Mouse (Mus musculus): ENCODE measurements around the gene Lce1l. TPM values are rescaled to one million over a fixed set of nuclear protein-coding genes. Genes with fewer than 3 reads are reported as not detected.
"Not testable (repeated sequence)": the region's sequence is repeated elsewhere in the genome, so short reads cannot be mapped to it uniquely, and the experiment has no call there.

Gene Lce1l
- not detected for total RNA-seq (2021)

DNA sequence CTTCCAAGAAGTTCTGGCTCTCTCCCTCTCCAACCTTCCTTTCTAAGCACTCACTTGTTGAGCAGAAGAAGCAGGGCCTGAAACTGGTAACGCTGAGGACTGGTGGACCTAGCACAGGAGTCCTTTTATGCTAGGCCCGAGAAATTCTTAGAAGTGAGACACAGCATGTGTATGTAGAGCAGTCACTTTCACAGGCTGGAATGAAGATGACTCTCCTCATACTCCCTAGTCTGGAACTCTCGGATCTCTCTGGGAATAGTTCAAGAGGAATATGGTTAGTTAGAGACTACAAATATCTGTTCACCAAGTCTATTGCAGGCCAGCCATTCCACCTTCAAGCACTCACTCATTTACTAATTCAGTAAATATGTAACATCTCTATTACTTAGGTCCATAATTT, at the start of gene Lce1l:
Gene Lce1l (minus strand): TSS at position 101 of the 400 bp plus-strand sequence.
- intact Hi-C loops (cut with DNase I): no loop called here
- DNase-seq (ENCODE audit: low spot score in 2 of 2): no peak

DNA sequence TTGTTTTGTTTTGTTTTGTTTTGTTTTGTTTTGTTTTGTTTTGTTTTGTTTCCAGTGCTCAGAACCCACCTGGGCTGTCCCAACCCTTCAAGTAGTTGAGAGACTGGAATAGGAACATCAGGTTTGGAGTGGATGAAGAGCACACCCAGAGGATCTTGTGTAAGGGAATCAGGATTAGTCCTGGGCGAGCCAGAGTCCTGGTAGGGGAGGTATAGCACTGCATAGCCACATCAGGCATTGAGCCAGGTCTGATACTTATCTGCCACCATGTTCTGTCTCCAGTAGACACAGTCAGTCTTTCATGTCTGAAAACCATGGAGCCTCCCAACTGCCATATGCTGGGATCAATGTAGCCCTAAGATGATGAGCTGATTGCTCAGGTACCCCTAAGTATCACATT, 43.4 kb upstream of the Lce1l start:
- no peak for DNase-seq (ENCODE audit: low spot score in 2 of 2)
- intact Hi-C loops (cut with DNase I): no loop called here

GRCm38 (mm10) chr3:92894063-92894462, 43.0 kb upstream of the Lce1l start:
- intact Hi-C loops (cut with DNase I): no loop called here
- no peak for DNase-seq (ENCODE audit: low spot score in 2 of 2)

DNA sequence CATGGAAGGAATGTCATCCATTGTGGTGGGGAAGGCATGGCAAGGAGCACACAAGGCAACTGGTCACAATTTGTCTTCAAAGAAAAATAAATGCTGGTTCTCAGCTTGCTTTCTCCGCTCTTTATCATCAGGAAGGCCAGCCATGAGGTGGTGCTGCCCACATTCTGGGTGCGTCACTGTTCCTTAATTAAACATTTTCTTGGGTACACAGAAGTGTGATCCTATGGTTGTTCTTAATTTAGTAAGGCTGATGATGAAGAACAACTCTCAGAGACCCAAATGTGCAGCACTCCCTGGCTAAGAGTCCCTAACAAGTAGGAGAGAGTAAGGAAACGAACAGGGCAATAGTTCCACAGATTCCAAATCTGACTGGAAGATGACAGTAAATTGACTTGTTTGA, 23.1 kb upstream of the Lce1l start:
- DNase-seq (ENCODE audit: low spot score in 2 of 2): peak in 1 of 2 experiments; percentile 66
- intact Hi-C loops (cut with DNase I): no loop called here

DNA sequence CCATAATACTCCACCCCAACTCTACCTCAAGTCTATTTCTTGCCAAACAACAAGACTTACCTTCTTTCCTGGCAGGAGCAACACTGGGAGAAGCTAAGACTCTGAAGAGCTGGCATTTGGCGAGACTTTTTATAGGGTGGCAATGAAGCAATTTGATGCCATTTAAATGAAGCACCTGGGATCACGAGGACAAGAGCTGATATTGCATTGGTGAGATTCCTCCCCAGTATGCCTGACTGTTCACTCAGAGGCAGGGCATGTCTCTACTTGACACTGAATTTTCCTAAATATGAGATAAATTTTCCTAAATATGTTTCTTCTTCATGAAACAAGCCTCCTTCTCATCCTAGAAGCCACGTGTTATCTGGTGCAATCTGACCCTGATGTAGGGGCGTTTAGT, 19.0 kb upstream of the Lce1l start, which contains the start of gene 2310050C09Rik:
Gene 2310050C09Rik (minus strand): TSS at position 101 of the 400 bp plus-strand sequence.
- intact Hi-C loops (cut with DNase I): no loop called here
- no peak for DNase-seq (ENCODE audit: low spot score in 2 of 2)

DNA sequence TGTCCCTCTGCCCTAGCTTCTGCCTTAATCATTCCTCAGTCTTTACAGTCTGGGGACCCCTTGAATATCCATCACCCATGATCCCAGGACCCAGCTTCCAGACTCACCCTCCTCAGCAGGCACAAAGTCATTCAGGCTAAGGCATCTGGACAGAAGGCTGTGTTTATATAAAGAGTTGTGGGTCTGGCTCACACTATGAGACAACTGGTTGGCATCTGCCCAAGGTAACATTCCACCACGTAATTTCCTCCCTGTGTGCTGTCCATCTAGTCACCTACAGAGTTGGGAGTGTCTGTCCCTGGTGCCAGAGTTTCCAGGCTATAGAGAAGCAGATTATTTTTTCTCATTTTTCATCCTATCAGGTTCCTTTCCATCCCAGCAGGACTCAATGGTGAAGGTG, 24.0 kb downstream of the Lce1l start, which contains the start of gene Kprp:
Gene Kprp (minus strand): TSS at position 140 of the 400 bp plus-strand sequence.
- intact Hi-C loops (cut with DNase I): no loop called here
- no peak for DNase-seq (ENCODE audit: low spot score in 2 of 2)

- intact Hi-C loops (cut with DNase I): no loop called here
Observed at GRCm38 (mm10) chr3:92825808-92826207, 25.3 kb downstream of the Lce1l start.

DNA sequence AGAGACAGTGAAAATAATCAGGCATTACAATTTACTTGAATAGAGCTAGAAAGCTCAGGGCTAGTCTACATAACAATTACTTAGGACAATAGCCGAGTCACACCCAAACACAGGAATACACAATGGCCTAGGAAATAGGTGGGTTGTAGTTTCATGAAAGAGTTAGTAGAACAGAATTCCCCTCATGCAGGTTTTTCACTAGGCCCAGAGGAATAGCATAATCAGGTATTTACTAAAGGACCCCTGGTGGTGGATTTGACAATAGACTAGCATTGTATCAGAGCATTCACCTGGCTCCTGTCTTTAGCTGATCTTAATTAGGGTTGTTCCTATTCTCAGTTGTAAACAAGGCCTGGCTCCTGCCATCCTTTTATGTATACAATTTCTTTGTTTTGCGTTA, 35.0 kb downstream of the Lce1l start:
- intact Hi-C loops (cut with DNase I); DNase-seq (ENCODE audit: low spot score in 2 of 2): not testable (repeated sequence)

More at GRCm38 (mm10) chr3:92825808-92826207, 25.3 kb downstream of the Lce1l start:
- DNase-seq (ENCODE audit: low spot score in 2 of 2): no peak

GRCm38 (mm10) chr3:92815581-92815980, 35.5 kb downstream of the Lce1l start:
- DNase-seq (ENCODE audit: low spot score in 2 of 2): no peak
- intact Hi-C loops (cut with DNase I): no loop called here

- intact Hi-C loops (cut with DNase I): no loop called here
- DNase-seq (ENCODE audit: low spot score in 2 of 2): no peak
Observed at GRCm38 (mm10) chr3:92807791-92808190, 43.3 kb downstream of the Lce1l start, which contains the start of gene Lce1k. Gene Lce1k, minus strand, starts transcription at chr3:92807891.

Other genes starting within 250 kb of the Lce1l start
- gene 2210017I01Rik, start 243.8 kb downstream of the Lce1l start, total RNA-seq (2021): not detected
- gene Lce6a, start 229.6 kb downstream of the Lce1l start, total RNA-seq (2021): not detected
- gene Lce1a1, start 203.0 kb downstream of the Lce1l start, total RNA-seq (2021): not detected
- not detected for gene Lce1b, start 194.4 kb downstream of the Lce1l start, total RNA-seq (2021)
- not detected for gene Lce1a2, start 181.0 kb downstream of the Lce1l start, total RNA-seq (2021)
- gene Lce1c, start 172.0 kb downstream of the Lce1l start, total RNA-seq (2021): not detected
- gene Lce1d, start 164.1 kb downstream of the Lce1l start, total RNA-seq (2021): not detected
- gene Lce1e, start 142.2 kb downstream of the Lce1l start, total RNA-seq (2021): not detected
- gene Lce1f, start 130.9 kb downstream of the Lce1l start, total RNA-seq (2021): not detected
- not detected for gene Gm38119, start 112.2 kb downstream of the Lce1l start, total RNA-seq (2021)
- gene Lce1g, start 98.9 kb downstream of the Lce1l start, total RNA-seq (2021): not detected
- gene Lce1h, start 86.2 kb downstream of the Lce1l start, total RNA-seq (2021): not detected
- gene Lce1i, start 72.4 kb downstream of the Lce1l start, total RNA-seq (2021): not detected
- not detected for gene Lce1j, start 60.8 kb downstream of the Lce1l start, total RNA-seq (2021)
- not detected for gene Lce1k, start 43.4 kb downstream of the Lce1l start, total RNA-seq (2021)
- gene Kprp, start 24.0 kb downstream of the Lce1l start, total RNA-seq (2021): not detected
- gene 2310050C09Rik, start 18.9 kb upstream of the Lce1l start, total RNA-seq (2021): not detected
- not detected for gene Lce3a, start 74.9 kb upstream of the Lce1l start, total RNA-seq (2021)
- not detected for gene Lce3b, start 81.7 kb upstream of the Lce1l start, total RNA-seq (2021)
- not detected for gene Lce3c, start 93.2 kb upstream of the Lce1l start, total RNA-seq (2021)
- gene Lce3d, start 106.1 kb upstream of the Lce1l start, total RNA-seq (2021): not detected
- gene Lce3e, start 115.8 kb upstream of the Lce1l start, total RNA-seq (2021): not detected
- not detected for gene Lce3f, start 140.9 kb upstream of the Lce1l start, total RNA-seq (2021)
- under 1 TPM in 1 of 2 experiments, not detected in 1; 0.60 TPM for gene Crct1, start 164.4 kb upstream of the Lce1l start, total RNA-seq (2021)
- not detected for gene Lce1m, start 167.8 kb upstream of the Lce1l start, total RNA-seq (2021)
- not detected for gene Gm4858, start 217.5 kb upstream of the Lce1l start, total RNA-seq (2021)